Comparison of ENCODE assay signal across 13 mouse cellular contexts in the genomic region with DNA sequence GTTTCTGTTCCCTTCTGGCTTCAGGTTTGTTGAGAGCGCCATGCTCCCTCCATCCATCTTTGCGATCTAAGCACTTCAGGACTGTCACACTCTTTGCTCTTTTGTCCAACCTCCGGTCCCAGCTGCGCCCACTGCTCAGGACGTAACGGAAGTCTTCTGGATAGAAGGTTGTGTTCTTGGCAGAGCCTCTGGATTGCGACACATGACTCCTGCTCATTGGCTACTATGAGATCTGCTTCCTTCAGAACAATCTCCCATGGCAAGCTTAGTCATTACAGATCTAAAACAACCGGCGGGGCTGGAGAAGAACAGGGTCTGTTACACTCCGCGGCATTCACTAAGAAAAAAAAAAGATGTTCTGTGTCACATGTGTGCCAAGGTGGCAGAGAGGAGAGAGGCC.
"Had no signal": no experiment of that assay in that cellular context is flagged by ENCODE, and none has a peak within 500 bp of the region (broad histone marks: within the 10 kb centered on the region; RNA-seq: fewer than 3 reads in every experiment).

No protein-coding gene starts in this region.

- H3K27me3 ChIP-seq: kidney, embryonic 15.5 days; liver, embryonic 13.5 days; midbrain, embryonic 12.5 days; neural tube, embryonic 13.5 days; stomach, embryonic 15.5 days had no signal

- DNase-seq: kidney, postnatal 14 days; liver, embryonic 13.5 days; liver, postnatal 0 days; retina, postnatal 1 day; right cerebral cortex, postnatal 4 days; thymus, adult 2 months; thymus, postnatal 25 days had no signal

- H3K4me1 ChIP-seq: liver, embryonic 13.5 days; midbrain, embryonic 12.5 days; stomach, embryonic 15.5 days had no signal

- H3K4me3 ChIP-seq: kidney, embryonic 15.5 days; limb, embryonic 10.5 days; liver, embryonic 13.5 days; midbrain, embryonic 12.5 days; neural tube, embryonic 13.5 days; stomach, embryonic 15.5 days had no signal

- H3K9me3 ChIP-seq: kidney, embryonic 15.5 days; limb, embryonic 10.5 days; liver, embryonic 13.5 days; midbrain, embryonic 12.5 days; neural tube, embryonic 13.5 days; stomach, embryonic 15.5 days had no signal

- H3K9ac ChIP-seq: kidney, embryonic 15.5 days; liver, embryonic 13.5 days; liver, postnatal 0 days; midbrain, embryonic 12.5 days; neural tube, embryonic 13.5 days; stomach, embryonic 15.5 days had no signal

- H3K4me2 ChIP-seq: kidney, embryonic 15.5 days; liver, embryonic 13.5 days; midbrain, embryonic 12.5 days; neural tube, embryonic 13.5 days; stomach, embryonic 15.5 days had no signal

- ATAC-seq: liver, postnatal 0 days; midbrain, embryonic 16.5 days had no signal

- H3K27ac ChIP-seq: kidney, embryonic 15.5 days; limb, embryonic 10.5 days; liver, embryonic 13.5 days; midbrain, embryonic 12.5 days; neural tube, embryonic 13.5 days; stomach, embryonic 15.5 days had no signal

- H3K36me3 ChIP-seq: kidney, embryonic 15.5 days; limb, embryonic 10.5 days; liver, embryonic 13.5 days; midbrain, embryonic 12.5 days; neural tube, embryonic 13.5 days; stomach, embryonic 15.5 days had no signal
